Mouse (Mus musculus): ENCODE measurements around the gene Tmem135. TPM values are rescaled to one million over a fixed set of nuclear protein-coding genes. Genes with fewer than 3 reads are reported as not detected.

The Tmem135 gene
- polyA plus RNA-seq, 1 experiment: not detected

- Histone ChIP-seq H3K4me3 (ENCODE audit: insufficient read depth, low read depth, low read length) (no peak overlapping the region), H3K4me1 (ENCODE audit: control insufficient read depth, insufficient read depth, low read length) (no peaks in the 10 kb centered on the region), H3K27ac (ENCODE audit: insufficient read depth, low read depth, low read length) (no peak overlapping the region)
- TF ChIP-seq CTCF (IDR thresholded peaks at IDR 0.05; ENCODE audit: insufficient read depth, low read depth, low read length) (no peak), POLR2A (IDR thresholded peaks at IDR 0.05; ENCODE audit: insufficient read depth, low read depth, low read length) (no peak)
- 39% methylated on average over 9 of the region's 9 CpGs for WGBS
Measured at GRCm38 (mm10) chr7:89433193-89433892, 29.3 kb upstream of the Tmem135 start.

GRCm38 (mm10) chr7:89431185-89431584 is 27.2 kb upstream of the Tmem135 start:
- Histone ChIP-seq H3K27ac (ENCODE audit: insufficient read depth, low read depth, low read length) (no peak overlapping the region), H3K4me3 (ENCODE audit: insufficient read depth, low read depth, low read length) (no peak overlapping the region), H3K4me1 (ENCODE audit: control insufficient read depth, insufficient read depth, low read length) (no peaks in the 10 kb centered on the region)
- TF ChIP-seq CTCF (IDR thresholded peaks at IDR 0.05; ENCODE audit: insufficient read depth, low read depth, low read length): no peak
- TF ChIP-seq POLR2A (IDR thresholded peaks at IDR 0.05; ENCODE audit: insufficient read depth, low read depth, low read length): no peak
- WGBS: 97% methylated on average over 2 of the region's 2 CpGs

- H3K27ac ChIP-seq (ENCODE audit: insufficient read depth, low read depth, low read length): no peak overlapping the region
- 88% methylated on average over 1 of the region's 1 CpGs for WGBS
- TF ChIP-seq CTCF (IDR thresholded peaks at IDR 0.05; ENCODE audit: insufficient read depth, low read depth, low read length): no peak
- no peak for TF ChIP-seq POLR2A (IDR thresholded peaks at IDR 0.05; ENCODE audit: insufficient read depth, low read depth, low read length)
- H3K4me3 ChIP-seq (ENCODE audit: insufficient read depth, low read depth, low read length): no peak overlapping the region
- no peaks in the 10 kb centered on the region for H3K4me1 ChIP-seq (ENCODE audit: control insufficient read depth, insufficient read depth, low read length)
Measured at GRCm38 (mm10) chr7:89429326-89429725, 25.3 kb upstream of the Tmem135 start.

- H3K4me3 ChIP-seq (ENCODE audit: insufficient read depth, low read depth, low read length): no peak overlapping the region
Measured at GRCm38 (mm10) chr7:89428804-89429203, 24.8 kb upstream of the Tmem135 start.

GRCm38 (mm10) chr7:89427101-89427500 is 23.1 kb upstream of the Tmem135 start:
- no peak overlapping the region for H3K4me3 ChIP-seq (ENCODE audit: insufficient read depth, low read depth, low read length)
- H3K4me1 ChIP-seq (ENCODE audit: control insufficient read depth, insufficient read depth, low read length): no peaks in the 10 kb centered on the region
- no peak overlapping the region for H3K27ac ChIP-seq (ENCODE audit: insufficient read depth, low read depth, low read length)
- WGBS: 59% methylated on average over 5 of the region's 5 CpGs
- TF ChIP-seq CTCF (IDR thresholded peaks at IDR 0.05; ENCODE audit: insufficient read depth, low read depth, low read length) (no peak), POLR2A (IDR thresholded peaks at IDR 0.05; ENCODE audit: insufficient read depth, low read depth, low read length) (no peak)

More at GRCm38 (mm10) chr7:89428804-89429203, 24.8 kb upstream of the Tmem135 start:
- H3K27ac ChIP-seq (ENCODE audit: insufficient read depth, low read depth, low read length): no peak overlapping the region
- TF ChIP-seq POLR2A (IDR thresholded peaks at IDR 0.05; ENCODE audit: insufficient read depth, low read depth, low read length) (no peak), CTCF (IDR thresholded peaks at IDR 0.05; ENCODE audit: insufficient read depth, low read depth, low read length) (no peak)
- WGBS: 93% methylated on average over 5 of the region's 5 CpGs
- no peaks in the 10 kb centered on the region for H3K4me1 ChIP-seq (ENCODE audit: control insufficient read depth, insufficient read depth, low read length)

- H3K4me1 ChIP-seq (ENCODE audit: control insufficient read depth, insufficient read depth, low read length): no peaks in the 10 kb centered on the region
- no peak overlapping the region for H3K4me3 ChIP-seq (ENCODE audit: insufficient read depth, low read depth, low read length)
- no peak overlapping the region for H3K27ac ChIP-seq (ENCODE audit: insufficient read depth, low read depth, low read length)
- no peak for TF ChIP-seq CTCF (IDR thresholded peaks at IDR 0.05; ENCODE audit: insufficient read depth, low read depth, low read length)
- no peak for TF ChIP-seq POLR2A (IDR thresholded peaks at IDR 0.05; ENCODE audit: insufficient read depth, low read depth, low read length)
- 82% methylated on average over 11 of the region's 11 CpGs for WGBS
Measured at GRCm38 (mm10) chr7:89425803-89426725, 22.0 kb upstream of the Tmem135 start.

GRCm38 (mm10) chr7:89424659-89425058 is 20.6 kb upstream of the Tmem135 start:
- no peak for TF ChIP-seq CTCF (IDR thresholded peaks at IDR 0.05; ENCODE audit: insufficient read depth, low read depth, low read length)
- no peak for TF ChIP-seq POLR2A (IDR thresholded peaks at IDR 0.05; ENCODE audit: insufficient read depth, low read depth, low read length)
- WGBS: 92% methylated on average over 5 of the region's 5 CpGs
- Histone ChIP-seq H3K4me3 (ENCODE audit: insufficient read depth, low read depth, low read length) (no peak overlapping the region), H3K27ac (ENCODE audit: insufficient read depth, low read depth, low read length) (no peak overlapping the region), H3K4me1 (ENCODE audit: control insufficient read depth, insufficient read depth, low read length) (no peaks in the 10 kb centered on the region)

- TF ChIP-seq CTCF (IDR thresholded peaks at IDR 0.05; ENCODE audit: insufficient read depth, low read depth, low read length) (no peak), POLR2A (IDR thresholded peaks at IDR 0.05; ENCODE audit: insufficient read depth, low read depth, low read length) (no peak)
- 82% methylated on average over 8 of the region's 8 CpGs for WGBS
Measured at GRCm38 (mm10) chr7:89423688-89424255, 19.8 kb upstream of the Tmem135 start.

GRCm38 (mm10) chr7:89423194-89423593 is 19.2 kb upstream of the Tmem135 start:
- H3K4me1 ChIP-seq (ENCODE audit: control insufficient read depth, insufficient read depth, low read length): no peaks in the 10 kb centered on the region
- no peak overlapping the region for H3K4me3 ChIP-seq (ENCODE audit: insufficient read depth, low read depth, low read length)
- no peak for TF ChIP-seq POLR2A (IDR thresholded peaks at IDR 0.05; ENCODE audit: insufficient read depth, low read depth, low read length)
- TF ChIP-seq CTCF (IDR thresholded peaks at IDR 0.05; ENCODE audit: insufficient read depth, low read depth, low read length): no peak
- 65% methylated on average over 5 of the region's 5 CpGs for WGBS
- no peak overlapping the region for H3K27ac ChIP-seq (ENCODE audit: insufficient read depth, low read depth, low read length)

More at GRCm38 (mm10) chr7:89423688-89424255, 19.8 kb upstream of the Tmem135 start:
- H3K27ac ChIP-seq (ENCODE audit: insufficient read depth, low read depth, low read length): no peak overlapping the region
- H3K4me1 ChIP-seq (ENCODE audit: control insufficient read depth, insufficient read depth, low read length): no peaks in the 10 kb centered on the region
- H3K4me3 ChIP-seq (ENCODE audit: insufficient read depth, low read depth, low read length): no peak overlapping the region
